Mouse (Mus musculus) spleen, postnatal 14 days (tissue): ENCODE data around the gene Olfr362.
"Not testable (repeated sequence)": the region's sequence is repeated elsewhere in the genome, so short reads cannot be mapped to it uniquely, and the experiment has no call there.

Experiments
- DNase-seq, 2 experiments: peaks; one replicate each; pipeline ENCODE4 v3.0.0; 2021 to 2022; ENCODE audit warnings: low spot score in 2 of 2

Gene Olfr362

GRCm38 (mm10) chr2:37117810-37118209, at the start of gene Olfr362:
TSS of gene Olfr362 (minus strand) at chr2:37117910.
- DNase-seq, result no peak

GRCm38 (mm10) chr2:37139022-37139421, 21.3 kb upstream of the Olfr362 start, which contains the start of gene Olfr364-ps1:
TSS of gene Olfr364-ps1 (plus strand) at chr2:37139322.
- no peak for DNase-seq

- not testable (repeated sequence) for DNase-seq
These were observed 28.5 kb downstream of the Olfr362 start, which contains the start of gene Olfr361 for GRCm38 (mm10) chr2:37089190-37089589. TSS of gene Olfr361 (minus strand) at chr2:37089290.

GRCm38 (mm10) chr2:37065446-37065845, 52.3 kb downstream of the Olfr362 start, which contains the start of gene Olfr360:
TSS of gene Olfr360 (plus strand) at chr2:37065746.
- DNase-seq, result no peak
